Mouse (Mus musculus): ENCODE measurements around the gene Pth2. TPM values are rescaled to one million over a fixed set of nuclear protein-coding genes. Genes with fewer than 3 reads are reported as not detected.

Pth2 gene
- polyA plus RNA-seq, 1 experiment from 2014 or later, result not detected

- peaks cover 11% of the 10 kb centered on the region; the same call in 1 of the 2 replicates for H3K4me1 ChIP-seq
- H3K9ac ChIP-seq, result peak overlapping the region; percentile 62
- peaks cover 17% of the 10 kb centered on the region; the same call in 1 of the 2 replicates for H3K27me3 ChIP-seq (replicated peaks)
- ATAC-seq (ENCODE audit: extremely low read depth, insufficient number of reproducible peaks, low FRiP score, low TSS enrichment), result no peak
- WGBS, result 15% methylated on average over 9 of the region's 10 CpGs
- H3K4me2 ChIP-seq, result no peak overlapping the region
- no peaks in the 10 kb centered on the region for H3K36me3 ChIP-seq
- H3K9me3 ChIP-seq, result no peaks in the 10 kb centered on the region
- no peak overlapping the region for H3K4me3 ChIP-seq
- H3K27ac ChIP-seq (replicated peaks), result peak overlapping the region; percentile 66
These were observed 21.9 kb downstream of the Pth2 start for GRCm38 (mm10) chr7:45202654-45203053.

- peak within 1 kb of the TSS; percentile 76 for H3K9ac ChIP-seq
- H3K4me2 ChIP-seq, result peak within 1 kb of the TSS; percentile 70
- 0 out of 2 replicates have a peak, but pooled peaks cover 3% of the 10 kb centered on the region for H3K9me3 ChIP-seq
- H3K4me1 ChIP-seq, result peaks cover 11% of the 10 kb centered on the region; the same call in 1 of the 2 replicates
- peak within 1 kb of the TSS; percentile 54 for H3K4me3 ChIP-seq
- 9% methylated on average over 41 of the region's 44 CpGs for WGBS
- H3K36me3 ChIP-seq, result no peaks in the 10 kb centered on the region
- 0 out of 2 replicates have a peak, but pooled peaks cover 8% of the 10 kb centered on the region for H3K27me3 ChIP-seq (replicated peaks)
- no peak within 1 kb of the TSS for H3K27ac ChIP-seq (replicated peaks)
- ATAC-seq (ENCODE audit: extremely low read depth, insufficient number of reproducible peaks, low FRiP score, low TSS enrichment), result peak; percentile 75; the same call in 1 of the 2 replicates
These were observed 23.8 kb downstream of the Pth2 start, which contains the start of gene Ccdc155 for GRCm38 (mm10) chr7:45204380-45205143. Gene Ccdc155, minus strand, starts transcription at chr7:45204892.

- Histone ChIP-seq H3K27me3 (replicated peaks) (peaks cover 36% of the 10 kb centered on the region), H3K9ac (no peak overlapping the region), H3K4me2 (no peak overlapping the region), H3K27ac (replicated peaks) (no peak overlapping the region), H3K4me1 (peaks cover 17% of the 10 kb centered on the region), H3K9me3 (0 out of 2 replicates have a peak, but pooled peaks cover 3% of the 10 kb centered on the region), H3K36me3 (no peaks in the 10 kb centered on the region), H3K4me3 (no peak overlapping the region)
- 70% methylated on average over 6 of the region's 6 CpGs for WGBS
- ATAC-seq (ENCODE audit: extremely low read depth, insufficient number of reproducible peaks, low FRiP score, low TSS enrichment), result no peak
These were observed 27.5 kb downstream of the Pth2 start for GRCm38 (mm10) chr7:45208260-45208659.

- Histone ChIP-seq H3K36me3 (no peaks in the 10 kb centered on the region), H3K9ac (no peak overlapping the region), H3K9me3 (0 out of 2 replicates have a peak, but pooled peaks cover 3% of the 10 kb centered on the region), H3K27me3 (replicated peaks) (peaks cover 36% of the 10 kb centered on the region), H3K4me1 (peaks cover 13% of the 10 kb centered on the region), H3K4me3 (0 out of 2 replicates have a peak overlapping the region, but pooled peaks have one; percentile 29), H3K27ac (replicated peaks) (no peak overlapping the region), H3K4me2 (0 out of 2 replicates have a peak overlapping the region, but pooled peaks have one; percentile 59)
- WGBS, result 40% methylated on average over 10 of the region's 10 CpGs
- no peak for ATAC-seq (ENCODE audit: extremely low read depth, insufficient number of reproducible peaks, low FRiP score, low TSS enrichment)
These were observed 30.3 kb downstream of the Pth2 start for GRCm38 (mm10) chr7:45211070-45211469.

GRCm38 (mm10) chr7:45211851-45212251 lies 31.1 kb downstream of the Pth2 start, which contains the start of gene Dkkl1:
Gene Dkkl1, minus strand, starts transcription at chr7:45212147.
- peak within 1 kb of the TSS; percentile 29 for H3K4me3 ChIP-seq
- H3K27ac ChIP-seq (replicated peaks), result no peak within 1 kb of the TSS
- H3K9me3 ChIP-seq, result 0 out of 2 replicates have a peak, but pooled peaks cover 3% of the 10 kb centered on the region
- H3K4me1 ChIP-seq, result peaks cover 15% of the 10 kb centered on the region
- peaks cover 36% of the 10 kb centered on the region for H3K27me3 ChIP-seq (replicated peaks)
- H3K36me3 ChIP-seq, result no peaks in the 10 kb centered on the region
- WGBS, result 6% methylated on average over 17 of the region's 17 CpGs
- H3K9ac ChIP-seq, result peak within 1 kb of the TSS; percentile 40; the same call in 1 of the 2 replicates
- ATAC-seq (ENCODE audit: extremely low read depth, insufficient number of reproducible peaks, low FRiP score, low TSS enrichment), result no peak
- H3K4me2 ChIP-seq, result peak within 1 kb of the TSS; percentile 59

- Histone ChIP-seq H3K4me2 (no peak overlapping the region), H3K27me3 (replicated peaks) (peaks cover 36% of the 10 kb centered on the region), H3K4me3 (no peak overlapping the region), H3K9me3 (0 out of 2 replicates have a peak, but pooled peaks cover 3% of the 10 kb centered on the region), H3K4me1 (peaks cover 20% of the 10 kb centered on the region), H3K36me3 (peaks cover 4% of the 10 kb centered on the region; the same call in 1 of the 2 replicates), H3K27ac (replicated peaks) (no peak overlapping the region), H3K9ac (no peak overlapping the region)
- 64% methylated on average over 7 of the region's 7 CpGs for WGBS
- no peak for ATAC-seq (ENCODE audit: extremely low read depth, insufficient number of reproducible peaks, low FRiP score, low TSS enrichment)
These were observed 31.6 kb downstream of the Pth2 start for GRCm38 (mm10) chr7:45212356-45212755.

GRCm38 (mm10) chr7:45213708-45214107 lies 32.9 kb downstream of the Pth2 start:
- ATAC-seq (ENCODE audit: extremely low read depth, insufficient number of reproducible peaks, low FRiP score, low TSS enrichment), result no peak
- H3K27ac ChIP-seq (replicated peaks), result 0 out of 2 replicates have a peak overlapping the region, but pooled peaks have one; percentile 1
- H3K9me3 ChIP-seq, result no peaks in the 10 kb centered on the region
- H3K9ac ChIP-seq, result no peak overlapping the region; the same call in 1 of the 2 replicates
- H3K27me3 ChIP-seq (replicated peaks), result peaks cover 33% of the 10 kb centered on the region
- H3K4me1 ChIP-seq, result peaks cover 32% of the 10 kb centered on the region
- H3K4me2 ChIP-seq, result no peak overlapping the region
- H3K36me3 ChIP-seq, result peaks cover 17% of the 10 kb centered on the region
- 68% methylated on average over 5 of the region's 5 CpGs for WGBS
- H3K4me3 ChIP-seq, result no peak overlapping the region

- ATAC-seq (ENCODE audit: extremely low read depth, insufficient number of reproducible peaks, low FRiP score, low TSS enrichment), result peak; percentile 35; the same call in 1 of the 2 replicates
- H3K4me2 ChIP-seq, result peak within 1 kb of the TSS; percentile 83
- H3K4me1 ChIP-seq, result peaks cover 45% of the 10 kb centered on the region
- peak within 1 kb of the TSS; percentile 99 for H3K9ac ChIP-seq
- H3K27me3 ChIP-seq (replicated peaks), result peaks cover 21% of the 10 kb centered on the region
- WGBS, result 1% methylated on average over 55 of the region's 55 CpGs
- peaks cover 39% of the 10 kb centered on the region for H3K36me3 ChIP-seq
- H3K4me3 ChIP-seq, result peak within 1 kb of the TSS; percentile 90
- peak within 1 kb of the TSS; percentile 96 for H3K27ac ChIP-seq (replicated peaks)
- H3K9me3 ChIP-seq, result no peaks in the 10 kb centered on the region
These were observed 35.1 kb downstream of the Pth2 start, which contains the start of gene Tead2 for GRCm38 (mm10) chr7:45215673-45216441. Gene Tead2, plus strand, starts transcription at chr7:45215753.

GRCm38 (mm10) chr7:45216442-45217183 lies 35.8 kb downstream of the Pth2 start:
- peaks cover 14% of the 10 kb centered on the region for H3K27me3 ChIP-seq (replicated peaks)
- 1% methylated on average over 13 of the region's 13 CpGs for WGBS
- ATAC-seq (ENCODE audit: extremely low read depth, insufficient number of reproducible peaks, low FRiP score, low TSS enrichment), result peak; percentile 67; the same call in 1 of the 2 replicates
- peaks cover 46% of the 10 kb centered on the region for H3K36me3 ChIP-seq
- peak overlapping the region; percentile 90 for H3K4me3 ChIP-seq
- H3K9me3 ChIP-seq, result no peaks in the 10 kb centered on the region
- H3K4me2 ChIP-seq, result peak overlapping the region; percentile 83
- H3K9ac ChIP-seq, result peak overlapping the region; percentile 99
- peaks cover 38% of the 10 kb centered on the region for H3K4me1 ChIP-seq
- H3K27ac ChIP-seq (replicated peaks), result peak overlapping the region; percentile 96

- ATAC-seq (ENCODE audit: extremely low read depth, insufficient number of reproducible peaks, low FRiP score, low TSS enrichment), result no peak
- H3K9ac ChIP-seq, result no peak overlapping the region
- no peaks in the 10 kb centered on the region for H3K9me3 ChIP-seq
- no peak overlapping the region for H3K4me3 ChIP-seq
- peaks cover 31% of the 10 kb centered on the region for H3K4me1 ChIP-seq
- H3K27me3 ChIP-seq (replicated peaks), result no peaks in the 10 kb centered on the region
- no peak overlapping the region for H3K27ac ChIP-seq (replicated peaks)
- peaks cover 97% of the 10 kb centered on the region for H3K36me3 ChIP-seq
- no peak overlapping the region for H3K4me2 ChIP-seq
- 79% methylated on average over 2 of the region's 2 CpGs for WGBS
These were observed 40.9 kb downstream of the Pth2 start for GRCm38 (mm10) chr7:45221680-45222079.
